Mouse (Mus musculus) cortical plate, adult 2 months (tissue): ENCODE measurements at regions not wholly inside any gene's neighbourhood (a gene's known extent, or its start where the extent isn't known, plus 50 kb on each side); places are given as distances from the start of the nearest gene placed in this dataset.

Source experiments
- CTCF ChIP-seq: fragments of 200-500 bp; IDR thresholded peaks from 2 replicates; pipeline ENCODE4 v1.5.1; 2011; ENCODE audit warnings: mild to moderate bottlenecking, control low read depth, low read length; ENCODE audit not compliant: insufficient read depth; ENCODE audit errors: extremely low read depth
- POLR2A ChIP-seq: fragments of 200-500 bp; IDR thresholded peaks from 2 replicates; pipeline ENCODE4 v1.6.1; 2011; ENCODE audit warnings: mild to moderate bottlenecking, low read length, control low read depth; ENCODE audit not compliant: insufficient read depth; ENCODE audit errors: extremely low read depth

- no peak for TF ChIP-seq POLR2A
- TF ChIP-seq CTCF: no peak
Measured at GRCm38 (mm10) chr2:171799351-171799750, 243.9 kb downstream of the Cbln4 start.
